Mouse (Mus musculus): ENCODE results near the gene Lrrc3. TPM values are rescaled to one million over a fixed set of nuclear protein-coding genes. Genes with fewer than 3 reads are reported as not detected.
A peak's percentile ranks its signal among the peaks of the same experiment; 100 is the strongest.

Gene Lrrc3
- polyA plus RNA-seq, 1 experiment from 2014 or later: 1.3 TPM

DNA sequence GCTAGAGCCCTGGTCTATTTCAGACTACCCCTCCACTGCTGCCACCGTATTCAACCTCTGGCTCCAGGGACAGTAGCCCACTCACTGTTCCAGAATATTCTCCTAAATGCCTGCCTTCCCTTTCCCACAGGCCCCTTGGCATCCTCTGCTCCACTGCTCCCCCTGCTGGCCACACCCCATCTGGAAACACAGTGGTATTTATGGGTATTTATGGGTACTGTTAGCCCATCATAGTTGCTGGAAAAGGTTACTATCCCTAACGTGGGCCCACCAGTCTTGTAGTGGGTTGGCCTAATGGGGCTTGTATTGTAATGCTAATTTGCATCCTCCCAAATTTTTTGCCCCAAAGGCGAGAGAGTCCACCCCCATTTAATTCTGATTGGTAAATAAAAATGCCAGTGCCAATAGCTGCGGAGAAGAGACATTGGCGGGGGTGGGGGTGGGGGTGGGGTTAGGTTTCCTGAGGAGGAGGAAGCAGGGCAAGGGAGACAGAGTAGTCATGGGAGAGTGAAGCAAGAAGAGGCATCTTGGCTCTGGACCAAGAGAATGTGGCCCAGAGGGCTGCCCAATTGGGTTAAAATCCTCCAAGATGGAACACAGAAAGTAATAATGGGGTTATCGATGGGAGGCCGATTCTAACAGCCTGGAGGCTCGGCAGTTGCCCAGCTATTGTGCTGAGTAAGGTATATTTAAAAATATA lies 14.4 kb upstream of the Lrrc3 start:
- Histone ChIP-seq H3K4me1 (ENCODE audit: control insufficient read depth in 2 of 2, insufficient read depth in 2 of 2, low read length in 2 of 2) (peaks cover 12 to 15% of the 10 kb centered on the region in 2 experiments), H3K4me3 (ENCODE audit: control insufficient read depth in 1 of 2, insufficient read depth in 1 of 2, low read depth in 1 of 2, low read length in 2 of 2) (no peak overlapping the region), H3K27ac (replicated peaks in 1 of 2; ENCODE audit: control insufficient read depth in 1 of 2, insufficient read depth in 1 of 2, low read depth in 2 of 2, low read length in 2 of 2) (no peak overlapping the region), H3K9me3 (ENCODE audit: control insufficient read depth, low read length) (no peaks in the 10 kb centered on the region), H3K4me2 (ENCODE audit: low read length) (no peak overlapping the region), H3K36me3 (ENCODE audit: control insufficient read depth, insufficient read depth, low read length) (no peaks in the 10 kb centered on the region), H3K9ac (ENCODE audit: low read length) (no peak overlapping the region), H3K27me3 (ENCODE audit: control insufficient read depth, insufficient read depth, low read length) (no peaks in the 10 kb centered on the region; the same call in 1 of the 2 replicates)
- WGBS: 60% methylated on average over 8 of the region's 8 CpGs
- ATAC-seq (ENCODE audit: insufficient number of reproducible peaks, insufficient read depth, low FRiP score, low read depth): no peak

DNA sequence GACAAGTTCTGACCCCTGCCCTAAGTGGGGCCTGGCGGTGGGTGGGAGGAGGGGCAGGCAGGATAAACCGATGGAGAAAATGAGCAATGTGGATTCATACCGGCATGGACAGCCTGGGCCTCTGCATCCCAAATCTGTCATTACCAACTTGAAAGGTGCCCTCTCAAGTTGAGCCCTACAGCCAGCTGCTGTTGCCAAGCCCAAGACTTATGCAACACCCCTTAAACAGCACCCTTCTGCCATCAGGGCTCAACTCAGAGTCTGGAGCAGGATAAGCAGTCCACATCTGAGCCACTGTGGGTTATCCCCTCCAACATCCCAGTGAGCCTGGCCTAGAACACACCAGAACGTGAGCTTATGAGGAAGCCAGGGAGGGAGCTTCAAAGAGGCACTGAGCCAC lies 11.0 kb upstream of the Lrrc3 start:
- Histone ChIP-seq H3K36me3 (ENCODE audit: control insufficient read depth, insufficient read depth, low read length) (no peaks in the 10 kb centered on the region), H3K9me3 (ENCODE audit: control insufficient read depth, low read length) (no peaks in the 10 kb centered on the region), H3K4me1 (ENCODE audit: control insufficient read depth in 2 of 2, insufficient read depth in 2 of 2, low read length in 2 of 2) (peaks cover 12 to 15% of the 10 kb centered on the region in 2 experiments), H3K27me3 (ENCODE audit: control insufficient read depth, insufficient read depth, low read length) (no peaks in the 10 kb centered on the region), H3K4me3 (ENCODE audit: control insufficient read depth in 1 of 2, insufficient read depth in 1 of 2, low read depth in 1 of 2, low read length in 2 of 2) (no peak overlapping the region), H3K4me2 (ENCODE audit: low read length) (no peak overlapping the region), H3K27ac (replicated peaks in 1 of 2; ENCODE audit: control insufficient read depth in 1 of 2, insufficient read depth in 1 of 2, low read depth in 2 of 2, low read length in 2 of 2) (0 out of 4 replicates have a peak overlapping the region, but pooled peaks of 1 of the 2 experiments have one; percentile 35), H3K9ac (ENCODE audit: low read length) (no peak overlapping the region)
- WGBS: 54% methylated on average over 4 of the region's 4 CpGs
- no peak for ATAC-seq (ENCODE audit: insufficient number of reproducible peaks, insufficient read depth, low FRiP score, low read depth)

DNA sequence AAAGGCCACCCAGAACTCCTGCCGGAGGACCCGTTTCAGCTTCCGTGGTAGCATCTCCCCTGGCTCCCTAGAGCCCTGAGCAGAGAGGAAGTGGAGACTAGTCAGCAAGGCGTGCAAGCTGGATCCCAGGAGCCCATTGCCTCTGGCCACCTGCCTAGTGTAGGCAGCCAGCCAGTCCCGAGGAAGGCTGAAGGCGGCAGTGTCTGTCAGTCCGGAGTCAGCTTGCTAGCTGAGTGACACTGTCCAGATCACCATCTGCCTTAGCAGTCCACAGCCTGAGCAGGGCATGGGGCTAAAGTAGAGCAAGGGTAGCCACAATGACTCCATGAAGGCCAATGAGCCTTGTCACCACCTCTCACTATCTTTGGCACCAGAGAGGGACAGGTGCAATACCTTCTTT lies 10.3 kb upstream of the Lrrc3 start:
- 15% methylated on average over 7 of the region's 7 CpGs for WGBS

DNA sequence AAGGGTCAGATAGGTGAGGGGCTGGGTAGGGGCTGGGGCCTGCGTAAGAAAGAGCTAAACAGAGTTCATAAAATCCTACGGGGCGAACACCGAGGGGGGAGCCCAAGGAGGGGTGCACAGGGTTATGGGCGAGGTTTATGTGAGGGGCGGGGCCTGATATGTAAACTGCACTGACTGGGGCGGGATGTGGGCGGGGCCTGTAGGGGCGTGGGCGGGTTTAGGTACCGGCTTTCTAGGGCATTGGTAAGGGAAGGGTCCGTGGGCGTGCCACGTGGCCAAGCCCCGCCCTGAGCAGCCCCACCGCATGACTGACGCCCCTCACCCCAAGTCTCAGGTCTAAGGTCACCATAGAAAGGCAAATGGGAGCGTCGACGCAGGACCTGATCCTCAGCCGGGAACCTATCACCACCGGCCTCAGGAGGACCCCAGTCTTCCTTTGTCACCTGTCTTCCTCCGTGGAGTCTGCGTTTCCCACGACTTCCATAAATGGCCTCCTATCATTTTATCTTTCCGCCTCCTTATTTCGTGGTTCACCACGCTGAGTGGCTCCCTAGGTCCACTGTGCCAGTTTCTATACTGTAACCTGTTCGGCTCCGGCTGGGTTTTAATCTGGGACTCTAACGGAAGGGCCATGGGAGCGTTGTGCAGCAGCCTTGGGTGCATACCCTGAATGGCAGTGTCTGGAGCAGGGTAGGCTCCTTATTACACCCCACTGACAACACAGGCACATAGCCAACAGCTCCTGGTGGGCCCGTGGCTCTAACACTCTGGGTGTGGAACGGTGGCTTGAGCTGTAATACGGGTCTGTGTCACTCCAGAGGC lies 769 bp upstream of the Lrrc3 start:
- Histone ChIP-seq H3K9ac (ENCODE audit: low read length) (peak overlapping the region; percentile 21; the same call in 1 of the 2 replicates), H3K4me3 (ENCODE audit: control insufficient read depth in 1 of 2, insufficient read depth in 1 of 2, low read depth in 1 of 2, low read length in 2 of 2) (peak overlapping the region; percentile 62 to 66), H3K27me3 (ENCODE audit: control insufficient read depth, insufficient read depth, low read length) (peaks cover 8% of the 10 kb centered on the region; the same call in 1 of the 2 replicates), H3K27ac (replicated peaks in 1 of 2; ENCODE audit: control insufficient read depth in 1 of 2, insufficient read depth in 1 of 2, low read depth in 2 of 2, low read length in 2 of 2) (no peak overlapping the region), H3K4me2 (ENCODE audit: low read length) (peak overlapping the region; percentile 93), H3K9me3 (ENCODE audit: control insufficient read depth, low read length) (no peaks in the 10 kb centered on the region), H3K36me3 (ENCODE audit: control insufficient read depth, insufficient read depth, low read length) (no peaks in the 10 kb centered on the region), H3K4me1 (ENCODE audit: control insufficient read depth in 2 of 2, insufficient read depth in 2 of 2, low read length in 2 of 2) (peaks cover 5% of the 10 kb centered on the region in 2 experiments; a peak in 2 of 4 replicates)
- WGBS: 7% methylated on average over 35 of the region's 35 CpGs
- ATAC-seq (ENCODE audit: insufficient number of reproducible peaks, insufficient read depth, low FRiP score, low read depth): no peak; the same call in 1 of the 2 replicates

More for the DNA sequence above, 10.3 kb upstream of the Lrrc3 start:
- Histone ChIP-seq H3K4me1 (ENCODE audit: control insufficient read depth in 2 of 2, insufficient read depth in 2 of 2, low read length in 2 of 2) (peaks cover 12 to 15% of the 10 kb centered on the region in 2 experiments), H3K36me3 (ENCODE audit: control insufficient read depth, insufficient read depth, low read length) (no peaks in the 10 kb centered on the region), H3K9me3 (ENCODE audit: control insufficient read depth, low read length) (no peaks in the 10 kb centered on the region), H3K27me3 (ENCODE audit: control insufficient read depth, insufficient read depth, low read length) (no peaks in the 10 kb centered on the region), H3K27ac (replicated peaks in 1 of 2; ENCODE audit: control insufficient read depth in 1 of 2, insufficient read depth in 1 of 2, low read depth in 2 of 2, low read length in 2 of 2) (peak overlapping the region; percentile 30 to 35; a peak in 1 of 4 replicates), H3K4me2 (ENCODE audit: low read length) (no peak overlapping the region), H3K9ac (ENCODE audit: low read length) (no peak overlapping the region), H3K4me3 (ENCODE audit: control insufficient read depth in 1 of 2, insufficient read depth in 1 of 2, low read depth in 1 of 2, low read length in 2 of 2) (no peak overlapping the region)
- ATAC-seq (ENCODE audit: insufficient number of reproducible peaks, insufficient read depth, low FRiP score, low read depth): peak; percentile 86

DNA sequence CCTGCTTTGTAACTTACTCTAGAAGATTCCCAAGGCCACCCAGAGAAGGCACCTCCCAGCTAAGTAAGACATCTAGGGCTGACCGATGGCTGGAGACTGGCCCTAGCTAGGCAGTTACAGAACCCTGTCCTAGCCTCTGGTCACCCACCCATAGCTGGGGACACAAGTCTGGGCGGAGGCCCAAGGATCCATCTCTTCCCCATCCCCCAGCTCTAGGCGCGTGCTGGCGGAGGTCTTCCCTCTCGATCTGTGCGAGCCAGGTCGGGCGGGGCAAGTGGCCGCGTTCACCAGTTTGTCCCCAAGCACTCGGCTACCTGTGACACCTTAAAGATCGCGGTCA lies 495 bp downstream of the Lrrc3 start:
- no peaks in the 10 kb centered on the region for H3K36me3 ChIP-seq (ENCODE audit: control insufficient read depth, insufficient read depth, low read length)
- no peak overlapping the region for H3K27ac ChIP-seq (replicated peaks in 1 of 2; ENCODE audit: control insufficient read depth in 1 of 2, insufficient read depth in 1 of 2, low read depth in 2 of 2, low read length in 2 of 2)
- no peaks in the 10 kb centered on the region for H3K9me3 ChIP-seq (ENCODE audit: control insufficient read depth, low read length)
- H3K9ac ChIP-seq (ENCODE audit: low read length): peak overlapping the region; percentile 70
- whole genome bisulfite sequencing: 5% methylated on average over 14 of the region's 14 CpGs
- H3K4me1 ChIP-seq (ENCODE audit: control insufficient read depth in 2 of 2, insufficient read depth in 2 of 2, low read length in 2 of 2): peaks cover 5% of the 10 kb centered on the region in 2 experiments; a peak in 2 of 4 replicates
- peak overlapping the region; percentile 62 to 66 for H3K4me3 ChIP-seq (ENCODE audit: control insufficient read depth in 1 of 2, insufficient read depth in 1 of 2, low read depth in 1 of 2, low read length in 2 of 2)
- peaks cover 8% of the 10 kb centered on the region; the same call in 1 of the 2 replicates for H3K27me3 ChIP-seq (ENCODE audit: control insufficient read depth, insufficient read depth, low read length)
- H3K4me2 ChIP-seq (ENCODE audit: low read length): peak overlapping the region; percentile 93
- peak; percentile 22; the same call in 1 of the 2 replicates for ATAC-seq (ENCODE audit: insufficient number of reproducible peaks, insufficient read depth, low FRiP score, low read depth)

GRCm38 (mm10) chr10:77900903-77901818 lies 1.2 kb downstream of the Lrrc3 start:
- peaks cover 5% of the 10 kb centered on the region in 2 experiments; a peak in 2 of 4 replicates for H3K4me1 ChIP-seq (ENCODE audit: control insufficient read depth in 2 of 2, insufficient read depth in 2 of 2, low read length in 2 of 2)
- no peaks in the 10 kb centered on the region for H3K36me3 ChIP-seq (ENCODE audit: control insufficient read depth, insufficient read depth, low read length)
- WGBS: 83% methylated on average over 27 of the region's 27 CpGs
- no peak overlapping the region for H3K27ac ChIP-seq (replicated peaks in 1 of 2; ENCODE audit: control insufficient read depth in 1 of 2, insufficient read depth in 1 of 2, low read depth in 2 of 2, low read length in 2 of 2)
- no peak overlapping the region for H3K9ac ChIP-seq (ENCODE audit: low read length)
- ATAC-seq (ENCODE audit: insufficient number of reproducible peaks, insufficient read depth, low FRiP score, low read depth): no peak
- H3K4me3 ChIP-seq (ENCODE audit: control insufficient read depth in 1 of 2, insufficient read depth in 1 of 2, low read depth in 1 of 2, low read length in 2 of 2): no peak overlapping the region
- peak overlapping the region; percentile 93; the same call in 1 of the 2 replicates for H3K4me2 ChIP-seq (ENCODE audit: low read length)
- H3K27me3 ChIP-seq (ENCODE audit: control insufficient read depth, insufficient read depth, low read length): peaks cover 8% of the 10 kb centered on the region; the same call in 1 of the 2 replicates
- no peaks in the 10 kb centered on the region for H3K9me3 ChIP-seq (ENCODE audit: control insufficient read depth, low read length)

- Histone ChIP-seq H3K4me2 (ENCODE audit: low read length) (no peak overlapping the region), H3K9ac (ENCODE audit: low read length) (no peak overlapping the region), H3K4me3 (ENCODE audit: control insufficient read depth in 1 of 2, insufficient read depth in 1 of 2, low read depth in 1 of 2, low read length in 2 of 2) (no peak overlapping the region), H3K27ac (replicated peaks in 1 of 2; ENCODE audit: control insufficient read depth in 1 of 2, insufficient read depth in 1 of 2, low read depth in 2 of 2, low read length in 2 of 2) (no peak overlapping the region), H3K36me3 (ENCODE audit: control insufficient read depth, insufficient read depth, low read length) (no peaks in the 10 kb centered on the region), H3K4me1 (ENCODE audit: control insufficient read depth in 2 of 2, insufficient read depth in 2 of 2, low read length in 2 of 2) (peaks cover 5 to 12% of the 10 kb centered on the region in 2 experiments; a peak in 2 of 4 replicates), H3K9me3 (ENCODE audit: control insufficient read depth, low read length) (no peaks in the 10 kb centered on the region), H3K27me3 (ENCODE audit: control insufficient read depth, insufficient read depth, low read length) (peaks cover 8% of the 10 kb centered on the region; the same call in 1 of the 2 replicates)
- no peak for ATAC-seq (ENCODE audit: insufficient number of reproducible peaks, insufficient read depth, low FRiP score, low read depth)
- WGBS: 83% methylated on average over 7 of the region's 7 CpGs
These were observed 2.2 kb downstream of the Lrrc3 start for GRCm38 (mm10) chr10:77900126-77900525.
